Comparison of ENCODE assay signal across 8 mouse cellular contexts in the genomic region with DNA sequence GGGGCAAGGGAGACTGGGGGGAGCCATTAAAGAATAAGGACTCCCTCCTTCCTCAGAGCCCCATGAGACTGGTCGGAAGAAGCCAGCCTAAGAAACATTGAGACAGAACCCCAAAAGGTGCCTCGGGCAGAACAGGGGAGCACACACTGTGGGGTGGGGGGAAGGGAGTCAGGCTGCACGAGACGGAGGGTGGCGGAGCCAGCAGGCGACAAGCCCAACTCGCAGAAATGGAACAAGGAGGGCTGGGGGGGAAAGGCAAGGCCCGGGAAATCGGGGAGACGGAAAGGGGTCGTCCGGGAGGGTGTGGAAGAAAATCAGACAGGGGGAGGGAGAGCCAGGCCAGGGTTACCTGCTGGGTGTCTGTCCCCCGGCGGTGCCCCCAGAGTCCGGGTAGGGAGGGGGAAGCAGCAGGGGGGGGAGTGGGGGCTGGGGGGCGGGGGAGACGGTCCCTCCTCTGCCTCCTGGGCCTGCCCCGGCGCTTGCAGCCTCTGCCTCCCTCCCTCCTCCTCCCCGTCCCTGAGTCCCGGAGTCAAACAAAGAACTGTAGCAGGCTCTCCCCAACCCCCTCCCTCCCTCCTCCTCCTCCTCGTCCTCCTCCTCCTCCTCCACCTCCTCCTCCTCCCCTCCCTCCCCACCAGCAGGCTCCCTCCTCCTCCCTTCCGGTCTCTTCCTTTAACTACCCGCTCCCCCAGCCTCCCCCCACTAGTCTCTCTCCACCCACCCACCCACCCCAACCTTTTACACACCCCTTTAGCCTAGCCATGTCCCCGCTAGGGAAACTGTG. TPM values are rescaled to one million over a fixed set of nuclear protein-coding genes. Genes with fewer than 3 reads are reported as not detected.
A peak's percentile ranks its signal among the peaks of the same experiment; 100 is the strongest.
DNase-seq lines count a peak whose midpoint lies in the region; ATAC-seq and TF ChIP-seq lines count a peak whose summit lies in the region.

No protein-coding gene starts in this region.

- H3K36me3 ChIP-seq in heart, adult 2 months (ENCODE audit: control insufficient read depth, insufficient read depth, low read length), result peaks cover 3% of the 10 kb centered on the region; the same call in 1 of the 2 replicates
- no peaks in the 10 kb centered on the region for H3K36me3 ChIP-seq in stomach, embryonic 16.5 days (ENCODE audit: control insufficient read depth, insufficient read depth, low read length)

- TF ChIP-seq CTCF in heart, adult 2 months (IDR thresholded peaks at IDR 0.05), result no peak

- peak overlapping the region; percentile 46 for H3K4me3 ChIP-seq in heart, adult 2 months
- peak overlapping the region; percentile 67 for H3K4me3 ChIP-seq in stomach, embryonic 16.5 days (replicated peaks; ENCODE audit: low read length)

- DNase-seq in right cerebral cortex, postnatal 14 days, result peak; percentile 55
- DNase-seq in right cerebral cortex, postnatal 25 days, result no peak
- DNase-seq in cerebellum, adult 8-10 months, result peak; percentile 60
- DNase-seq in heart, adult 2 months, result peak; percentile 62 to 64
- DNase-seq in kidney, adult 9 months, result peak; percentile 45
- DNase-seq in lung, postnatal 10 days, result peak; percentile 87
- DNase-seq in left cerebral cortex, adult 8-10 months (ENCODE audit: low spot score in 2 of 2), result no peak

- peak; percentile 12; the same call in 1 of the 2 replicates for ATAC-seq in stomach, embryonic 16.5 days (ENCODE audit: insufficient read depth, low FRiP score)

- intact Hi-C loops in heart, adult 2 months (cut with DNase I), result loop anchor here (5.0 to 10.0 kb wide), 2 partner anchors 161 to 579 kb away; a partner anchor contains a TSS

- H3K27me3 ChIP-seq in heart, adult 2 months (ENCODE audit: control insufficient read depth, insufficient read depth, low read length), result no peaks in the 10 kb centered on the region
- H3K27me3 ChIP-seq in stomach, embryonic 16.5 days (ENCODE audit: control insufficient read depth, insufficient read depth, low read length), result no peaks in the 10 kb centered on the region

- H3K9me3 ChIP-seq in stomach, embryonic 16.5 days (replicated peaks; ENCODE audit: control insufficient read depth, low read length), result no peaks in the 10 kb centered on the region

- no peaks in the 10 kb centered on the region for H3K79me2 ChIP-seq in heart, adult 2 months (replicated peaks; ENCODE audit: control insufficient read depth, insufficient read depth, low read length)

- peak overlapping the region; percentile 99 for H3K27ac ChIP-seq in heart, adult 2 months
- H3K27ac ChIP-seq in stomach, embryonic 16.5 days (ENCODE audit: low read length), result peak overlapping the region; percentile 99

- peak overlapping the region; percentile 72 for H3K9ac ChIP-seq in heart, adult 2 months (ENCODE audit: low read depth, low read length)
- H3K9ac ChIP-seq in stomach, embryonic 16.5 days (ENCODE audit: low read length), result peak overlapping the region; percentile 80

- WGBS in heart, adult 2 months, result 3% methylated on average over 13 of the region's 25 CpGs
- WGBS in stomach, embryonic 16.5 days, result 0% methylated on average over 16 of the region's 25 CpGs

- no peak for TF ChIP-seq POLR2A in heart, adult 2 months (IDR thresholded peaks at IDR 0.05; ENCODE audit: insufficient read depth, low read depth, low read length)

- H3K4me1 ChIP-seq in heart, adult 2 months (ENCODE audit: control insufficient read depth, insufficient read depth, low read length), result peaks cover 19% of the 10 kb centered on the region
- peaks cover 50% of the 10 kb centered on the region for H3K4me1 ChIP-seq in stomach, embryonic 16.5 days (ENCODE audit: control insufficient read depth, insufficient read depth, low read length)

- peak overlapping the region; percentile 98 for H3K4me2 ChIP-seq in stomach, embryonic 16.5 days (ENCODE audit: low read depth, low read length)

- no peak for TF ChIP-seq EP300 in heart, adult 2 months (IDR thresholded peaks at IDR 0.05; ENCODE audit: insufficient read depth, low read depth, low read length)

RNA-seq across cellular contexts. Expression of a gene that starts 2.4 kb away (rescaled TPM):
- 10 to 100 TPM; 19.7 to 27.8 TPM for total RNA-seq in heart, adult 2 months (2021)
- 6.5 and 8.6 TPM in 2 replicates for polyA plus RNA-seq in heart, adult 2 months (2012; rRNA removed)
- 21.2 and 21.4 TPM in 2 replicates for polyA plus RNA-seq in stomach, embryonic 16.5 days (2015; fragmentation: Nextera tagmentation; extraction: Ambion mirVana)
- total RNA-seq in left cerebral cortex, adult 8-10 months (2022), result 10 to 100 TPM; 17.3 to 29.2 (median 21.9) TPM

RNA-seq across cellular contexts. Expression of a gene that starts 17.8 kb away (rescaled TPM):
- 10 to 100 TPM; 20.4 to 21.4 TPM for total RNA-seq in heart, adult 2 months (2021)
- 61.4 and 66.4 TPM in 2 replicates for polyA plus RNA-seq in heart, adult 2 months (2012; rRNA removed)
- polyA plus RNA-seq in stomach, embryonic 16.5 days (2015; fragmentation: Nextera tagmentation; extraction: Ambion mirVana), result 26.4 and 28.7 TPM in 2 replicates
- 1 to 10 TPM; 3.3 to 4.8 (median 3.5) TPM for total RNA-seq in left cerebral cortex, adult 8-10 months (2022)

RNA-seq across cellular contexts. Expression of a gene that starts 20.4 kb away (rescaled TPM):
- total RNA-seq in heart, adult 2 months (2021), result 10 to 100 TPM; 27.9 to 32.1 TPM
- 19.9 and 29.8 TPM in 2 replicates for polyA plus RNA-seq in heart, adult 2 months (2012; rRNA removed)
- polyA plus RNA-seq in stomach, embryonic 16.5 days (2015; fragmentation: Nextera tagmentation; extraction: Ambion mirVana), result 29.4 TPM in 2 replicates
- total RNA-seq in left cerebral cortex, adult 8-10 months (2022), result 10 to 100 TPM; 38.0 to 43.7 (median 42.5) TPM

RNA-seq across cellular contexts. Expression of a gene that starts 20.6 kb away (rescaled TPM):
- 100 to 1,000 TPM; 102 to 113 TPM for total RNA-seq in heart, adult 2 months (2021)
- polyA plus RNA-seq in heart, adult 2 months (2012; rRNA removed), result 128 and 145 TPM in 2 replicates
- polyA plus RNA-seq in stomach, embryonic 16.5 days (2015; fragmentation: Nextera tagmentation; extraction: Ambion mirVana), result 144 and 148 TPM in 2 replicates
- total RNA-seq in left cerebral cortex, adult 8-10 months (2022), result 100 to 1,000 TPM in 3 of 4 experiments, 10 to 100 TPM in 1; 99.9 to 140 (median 114) TPM

RNA-seq across cellular contexts. Expression of a gene that starts 46.7 kb away (rescaled TPM):
- 10 to 100 TPM; 18.3 to 20.2 TPM for total RNA-seq in heart, adult 2 months (2021)
- 20.3 and 22.2 TPM in 2 replicates for polyA plus RNA-seq in heart, adult 2 months (2012; rRNA removed)
- polyA plus RNA-seq in stomach, embryonic 16.5 days (2015; fragmentation: Nextera tagmentation; extraction: Ambion mirVana), result 48.5 and 55.4 TPM in 2 replicates
- 100 to 1,000 TPM; 370 to 420 (median 387) TPM for total RNA-seq in left cerebral cortex, adult 8-10 months (2022)

Comparison
In these comparisons a context has a peak if more than half of its experiments do, and no peak if none do; other contexts are left out.
1. DNase-seq: peak in right cerebral cortex, postnatal 14 days (single experiment), cerebellum, adult 8-10 months (single experiment), heart, adult 2 months (2 of 2), kidney, adult 9 months (single experiment) and lung, postnatal 10 days (single experiment); none in right cerebral cortex, postnatal 25 days (single experiment) and left cerebral cortex, adult 8-10 months (0 of 2).